Mouse (Mus musculus): Measurements from ENCODE around the gene Kpna3. TPM values are rescaled to one million over a fixed set of nuclear protein-coding genes. Genes with fewer than 3 reads are reported as not detected.
"Not testable (repeated sequence)": the region's sequence is repeated elsewhere in the genome, so short reads cannot be mapped to it uniquely, and the experiment has no call there.

Gene Kpna3
- total RNA-seq (2021), result 10 to 100 TPM; 29.5 to 32.5 TPM
- long read RNA-seq, experiment 1, full-length matches to known transcripts, result 20 of 23 reads
- long read RNA-seq, experiment 1, partial matches to known transcripts, result 3 of 23 reads
- long read RNA-seq, experiment 1, other reads (novel, unspliced or antisense), result 0 of 23 reads
- long read RNA-seq, experiment 2, full-length matches to known transcripts, result 7 of 13 reads
- long read RNA-seq, experiment 2, partial matches to known transcripts, result 6 of 13 reads
- long read RNA-seq, experiment 2, other reads (novel, unspliced or antisense), result 0 of 13 reads

DNA sequence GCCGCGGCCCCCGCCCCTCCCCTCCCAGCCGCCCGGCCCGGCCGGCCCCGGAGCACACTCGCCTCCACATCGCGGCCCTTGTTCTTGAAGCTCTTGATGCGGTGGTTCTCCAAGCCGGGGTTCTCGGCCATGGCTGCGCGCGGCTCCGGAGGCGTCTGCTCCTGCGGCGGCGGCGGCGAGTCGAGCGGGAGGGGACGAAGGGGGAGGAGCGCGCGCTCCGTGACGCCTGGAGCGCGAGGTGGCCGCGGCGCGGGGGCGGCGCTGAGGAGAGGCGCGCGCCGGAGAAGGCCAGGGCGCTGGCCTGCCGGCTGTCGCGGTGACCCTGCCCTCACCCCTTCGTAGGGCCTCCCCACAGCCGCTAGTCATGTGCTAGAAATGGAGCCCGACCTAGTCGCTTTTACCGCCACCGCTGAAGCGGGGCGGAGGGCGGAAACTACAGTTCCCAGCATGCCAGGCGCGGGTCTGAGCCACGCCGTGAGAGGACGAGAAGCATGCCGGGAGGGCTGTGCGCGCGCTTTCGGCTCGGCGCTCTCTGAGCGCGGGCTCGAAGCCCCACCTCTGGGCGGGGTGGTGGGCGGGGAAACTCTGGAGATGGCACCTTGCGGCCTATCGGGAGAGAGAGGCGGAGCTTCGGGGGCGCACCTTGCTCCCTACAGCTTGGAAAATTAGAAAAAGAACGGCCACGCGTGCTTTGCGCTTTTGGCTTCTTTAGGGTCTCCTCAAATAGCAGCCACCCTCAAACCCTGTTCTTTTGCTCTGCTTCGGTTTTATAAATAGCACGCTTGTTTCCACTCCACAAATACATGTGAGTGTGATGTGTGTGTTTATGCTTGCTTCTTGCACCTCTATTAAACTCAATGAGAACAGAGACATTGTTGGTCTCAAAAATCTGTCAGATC, at the start of gene Kpna3:
TSS of gene Kpna3 (minus strand) at position 214 of the 899 bp plus-strand sequence.
- peak; percentile 88 to 91 for DNase-seq (ENCODE audit: low spot score in 2 of 2)

DNA sequence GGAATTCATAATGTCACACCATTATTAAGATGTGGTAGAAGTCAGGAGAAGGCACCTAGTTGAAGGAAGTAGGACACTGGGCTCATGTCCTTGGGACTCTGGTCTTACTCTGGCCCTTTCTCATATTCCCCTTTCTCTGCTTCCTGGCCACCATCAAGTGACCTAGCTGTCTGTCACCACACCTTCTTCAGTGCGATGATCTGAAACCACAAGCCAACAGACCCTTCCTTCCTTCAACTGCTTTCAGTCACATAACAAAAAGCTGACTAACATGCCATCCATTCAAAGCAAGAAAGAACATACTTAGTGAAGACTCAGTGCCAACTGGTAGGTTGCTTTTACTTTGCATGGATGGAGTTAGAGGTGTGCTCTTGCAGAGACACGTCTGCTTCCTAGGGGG, 20.7 kb upstream of the Kpna3 start:
- DNase-seq (ENCODE audit: low spot score in 2 of 2), result no peak

- DNase-seq (ENCODE audit: low spot score in 2 of 2), result no peak
Observed at GRCm38 (mm10) chr14:61457468-61457867, 17.8 kb upstream of the Kpna3 start.

GRCm38 (mm10) chr14:61455571-61455970, 15.9 kb upstream of the Kpna3 start:
- no peak for DNase-seq (ENCODE audit: low spot score in 2 of 2)

DNA sequence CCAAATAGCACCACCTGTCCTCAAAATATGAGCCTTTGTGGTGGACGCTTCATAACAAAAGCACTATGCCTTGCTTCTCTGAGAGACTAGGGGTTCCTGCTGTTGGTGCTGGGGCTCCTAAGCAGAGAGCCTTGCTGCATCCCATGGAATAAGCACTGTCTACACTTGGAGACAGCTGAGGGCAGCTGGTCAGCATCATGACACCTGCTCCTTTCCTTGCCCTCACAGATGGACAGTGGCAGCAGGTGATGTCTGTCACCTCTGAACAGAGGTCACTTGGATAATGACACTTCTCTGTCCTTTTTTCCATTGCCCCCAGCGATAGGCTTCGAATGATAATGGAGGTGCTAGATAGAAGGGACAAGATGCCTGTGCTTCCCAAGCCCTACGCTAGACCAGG, 13.4 kb upstream of the Kpna3 start:
- no peak for DNase-seq (ENCODE audit: low spot score in 2 of 2)

DNA sequence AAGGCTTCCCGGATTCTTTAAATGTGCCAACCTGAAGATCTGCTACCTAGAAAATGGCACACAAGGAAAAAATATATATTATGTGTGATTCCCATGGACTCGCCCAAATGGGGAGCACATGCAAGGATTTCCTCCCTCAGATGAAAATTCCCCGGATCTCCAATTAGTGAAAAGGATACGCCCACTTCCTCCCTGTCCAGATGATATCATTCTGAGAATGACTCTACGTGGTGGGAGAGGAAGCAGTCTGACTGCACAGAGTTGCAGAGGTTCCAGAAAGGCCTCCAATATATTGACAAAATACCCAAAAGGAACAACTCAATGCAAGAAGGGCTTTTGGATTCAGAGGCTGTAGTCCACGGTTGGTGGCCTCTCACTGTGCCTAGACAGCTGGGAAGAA, 12.8 kb upstream of the Kpna3 start:
- DNase-seq (ENCODE audit: low spot score in 2 of 2), result no peak

GRCm38 (mm10) chr14:61447775-61448174, 8.1 kb upstream of the Kpna3 start:
- no peak for DNase-seq (ENCODE audit: low spot score in 2 of 2)

DNA sequence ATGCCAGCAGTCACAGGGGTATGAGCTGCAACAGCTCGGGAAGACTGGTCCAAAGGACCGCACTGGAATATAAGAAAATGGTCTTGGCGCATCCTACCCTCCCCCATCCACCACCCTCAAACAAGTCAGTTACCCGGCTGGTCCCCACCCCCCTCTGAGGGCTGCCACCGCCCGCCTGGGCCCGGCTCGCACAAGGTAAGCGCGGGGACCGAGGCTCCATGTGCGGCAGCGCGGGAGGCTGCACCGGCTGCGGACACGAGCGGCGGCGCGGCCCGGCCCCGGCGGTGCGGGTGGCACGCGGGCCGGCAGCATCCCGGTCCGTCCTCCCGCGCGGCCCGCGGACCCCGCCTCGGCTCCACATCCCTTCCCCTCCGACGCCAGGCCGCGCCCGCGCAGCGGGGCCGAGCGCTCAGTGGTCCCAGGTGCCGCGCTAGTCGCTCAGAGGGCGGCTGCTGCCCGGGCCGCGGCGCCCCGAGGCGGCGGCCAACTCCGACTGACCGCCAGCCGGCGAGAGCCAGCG, 473 bp downstream of the Kpna3 start:
- DNase-seq (ENCODE audit: low spot score in 2 of 2), result peak in 1 of 2 experiments; percentile 64

GRCm38 (mm10) chr14:61438171-61438945, 1.3 kb downstream of the Kpna3 start:
- DNase-seq (ENCODE audit: low spot score in 2 of 2), result no peak

DNA sequence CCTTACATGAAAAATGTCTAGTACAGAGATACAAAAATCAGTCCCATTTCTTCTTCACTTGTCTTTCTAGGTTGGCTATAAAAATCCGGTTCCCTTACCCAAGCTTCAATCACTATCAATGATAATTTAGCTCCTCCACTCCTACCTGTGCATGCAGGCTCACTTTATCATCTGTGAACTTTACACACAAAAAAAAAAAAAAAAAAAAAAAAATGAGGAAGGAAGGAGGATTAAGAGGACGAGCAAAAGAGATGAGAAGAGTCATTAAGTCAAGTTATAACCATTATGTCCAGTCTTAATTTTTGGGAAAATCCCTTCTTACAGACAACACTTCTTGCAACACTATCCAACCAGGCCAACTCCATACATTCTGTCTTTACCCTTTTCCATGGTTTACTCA, 2.8 kb downstream of the Kpna3 start:
- no peak for DNase-seq (ENCODE audit: low spot score in 2 of 2)

- no peak for DNase-seq (ENCODE audit: low spot score in 2 of 2)
Observed at GRCm38 (mm10) chr14:61428126-61428787, 11.4 kb downstream of the Kpna3 start.

DNA sequence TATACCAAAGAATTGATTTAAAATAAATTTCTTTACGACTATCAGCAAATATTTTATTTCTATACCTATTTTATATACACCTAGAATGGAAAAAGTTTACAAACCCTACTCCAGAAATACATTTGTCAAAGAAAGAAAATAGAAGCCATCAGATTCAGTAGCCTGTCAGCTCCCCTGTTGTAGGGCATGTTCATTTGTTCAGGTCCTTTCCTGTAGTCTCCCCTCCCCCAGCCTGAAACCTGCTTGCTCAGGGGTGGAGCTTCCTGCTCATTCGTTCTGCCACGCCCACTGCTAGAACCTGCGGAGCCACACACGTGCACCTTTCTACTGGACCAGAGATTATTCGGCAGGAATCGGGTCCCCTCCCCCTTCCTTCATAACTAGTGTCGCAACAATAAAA, 12.6 kb downstream of the Kpna3 start:
- DNase-seq (ENCODE audit: low spot score in 2 of 2), result not testable (repeated sequence)

- DNase-seq (ENCODE audit: low spot score in 2 of 2), result no peak
Observed at GRCm38 (mm10) chr14:61425080-61425665, 14.5 kb downstream of the Kpna3 start.

DNA sequence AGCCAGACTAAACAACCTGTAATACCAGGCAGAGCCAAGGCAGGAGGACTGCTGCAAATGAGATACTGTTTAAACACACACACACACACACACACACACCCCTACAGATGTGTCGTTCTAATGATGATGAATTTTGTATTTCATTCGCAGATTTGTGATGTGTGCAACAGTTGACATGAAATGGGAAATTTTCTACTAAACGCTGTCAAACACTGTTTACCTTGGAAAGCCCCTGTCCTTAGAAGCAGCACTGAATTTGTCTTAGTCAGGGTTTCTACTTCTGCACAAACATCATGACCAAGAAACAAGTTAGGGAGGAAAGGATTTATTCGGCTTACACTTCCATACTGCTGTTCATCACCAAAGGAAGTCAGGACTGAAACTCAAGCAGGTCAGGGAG, 24.0 kb downstream of the Kpna3 start:
- DNase-seq (ENCODE audit: low spot score in 2 of 2), result no peak

DNA sequence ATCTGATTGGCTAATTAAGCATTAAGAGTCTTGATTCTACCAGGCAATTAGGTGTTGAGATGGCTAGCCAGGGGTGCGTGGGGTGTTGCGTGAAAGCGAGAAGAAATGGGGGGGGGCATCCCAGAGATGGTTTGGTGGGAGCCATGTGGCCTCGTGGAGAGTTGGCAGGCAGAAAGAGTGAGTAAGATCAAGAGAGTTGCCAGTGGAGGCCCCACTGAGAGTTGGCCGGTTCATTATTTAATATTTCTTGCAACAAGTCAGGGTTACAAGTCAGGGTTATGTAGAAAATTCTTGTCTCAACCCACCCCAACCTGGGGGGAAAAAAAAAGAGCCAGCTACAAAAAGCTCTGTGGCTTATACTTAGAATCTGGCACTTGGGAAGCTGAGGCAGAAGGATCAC, 24.4 kb downstream of the Kpna3 start:
- DNase-seq (ENCODE audit: low spot score in 2 of 2), result no peak

GRCm38 (mm10) chr14:61414808-61415207, 24.9 kb downstream of the Kpna3 start:
- DNase-seq (ENCODE audit: low spot score in 2 of 2), result no peak

GRCm38 (mm10) chr14:61414199-61414598, 25.5 kb downstream of the Kpna3 start:
- no peak for DNase-seq (ENCODE audit: low spot score in 2 of 2)

- DNase-seq (ENCODE audit: low spot score in 2 of 2), result no peak
Observed at GRCm38 (mm10) chr14:61413686-61414085, 26.0 kb downstream of the Kpna3 start.

GRCm38 (mm10) chr14:61410020-61410419, 29.7 kb downstream of the Kpna3 start:
- no peak for DNase-seq (ENCODE audit: low spot score in 2 of 2)

DNA sequence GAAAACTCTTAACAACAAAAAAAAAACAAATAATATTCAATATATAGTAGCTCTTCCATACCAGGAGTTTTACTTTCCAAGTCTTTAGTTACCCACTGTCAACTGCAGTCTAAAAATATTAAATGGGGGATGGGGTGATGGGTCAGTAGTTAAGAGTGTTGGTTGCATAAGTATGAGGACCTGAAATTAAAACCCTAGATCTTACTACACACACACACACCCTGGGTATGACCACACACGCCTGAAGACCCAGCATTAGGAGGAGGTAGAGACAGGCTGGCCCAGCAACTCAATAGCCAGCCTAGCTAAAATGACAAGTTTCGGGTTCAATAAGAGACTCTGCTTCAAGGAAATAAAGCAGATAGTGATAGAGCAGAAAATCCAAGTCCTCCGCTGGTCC, 32.6 kb downstream of the Kpna3 start:
- no peak for DNase-seq (ENCODE audit: low spot score in 2 of 2)

All from adrenal gland, adult 18-20 months (tissue).